Mouse (Mus musculus): ENCODE measurements at regions not wholly inside any gene's neighbourhood (a gene's known extent, or its start where the extent isn't known, plus 50 kb on each side); places are given as distances from the start of the nearest gene placed in this dataset.
A peak's percentile ranks its signal among the peaks of the same experiment; 100 is the strongest.

DNA sequence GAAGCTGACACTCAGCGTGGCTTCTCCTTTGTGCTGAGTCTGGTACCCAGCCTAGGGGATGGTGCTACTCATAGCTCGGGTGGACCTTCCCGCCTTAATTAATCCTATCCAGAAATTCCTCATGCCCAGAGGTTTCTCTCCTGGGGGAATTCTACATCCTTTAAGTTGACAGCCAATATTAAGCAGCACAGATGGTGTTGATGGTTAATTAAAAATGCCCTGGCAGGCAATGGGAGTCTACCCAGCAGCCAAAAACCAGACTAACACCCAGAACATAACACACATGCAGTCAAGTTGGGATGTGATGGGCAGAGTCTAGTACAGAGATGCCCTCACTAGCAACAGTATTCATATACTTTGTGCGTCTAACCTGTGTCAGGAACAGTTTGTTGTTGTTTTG is 169.9 kb downstream of the Zfp36l2 start:
- WGBS, result 81% methylated on average over 4 of the region's 4 CpGs
- no peak overlapping the region for H3K27ac ChIP-seq (ENCODE audit: low read depth)
- no peak for DNase-seq (ENCODE audit: low spot score)
- no peaks in the 10 kb centered on the region for H3K9me3 ChIP-seq (replicated peaks; ENCODE audit: control insufficient read depth, low read length)
- no peak for ATAC-seq (ENCODE audit: insufficient read depth, low read depth)
- TF ChIP-seq EP300 (IDR thresholded peaks at IDR 0.05; ENCODE audit: low read depth), result no peak
- no peak for TF ChIP-seq CTCF (IDR thresholded peaks at IDR 0.05; ENCODE audit: low read depth)
- no peak overlapping the region for H3K4me3 ChIP-seq (ENCODE audit: low read depth, low read length)
- H3K4me2 ChIP-seq (ENCODE audit: low read depth, low read length), result no peak overlapping the region
- H3K9ac ChIP-seq (replicated peaks; ENCODE audit: low read depth, low read length), result no peak overlapping the region
- no peaks in the 10 kb centered on the region for H3K27me3 ChIP-seq (ENCODE audit: control insufficient read depth, insufficient read depth, low read length)
- H3K36me3 ChIP-seq (replicated peaks; ENCODE audit: control insufficient read depth, insufficient read depth, low read length), result no peaks in the 10 kb centered on the region
- H3K4me1 ChIP-seq (ENCODE audit: control insufficient read depth, insufficient read depth), result peaks cover 18% of the 10 kb centered on the region

DNA sequence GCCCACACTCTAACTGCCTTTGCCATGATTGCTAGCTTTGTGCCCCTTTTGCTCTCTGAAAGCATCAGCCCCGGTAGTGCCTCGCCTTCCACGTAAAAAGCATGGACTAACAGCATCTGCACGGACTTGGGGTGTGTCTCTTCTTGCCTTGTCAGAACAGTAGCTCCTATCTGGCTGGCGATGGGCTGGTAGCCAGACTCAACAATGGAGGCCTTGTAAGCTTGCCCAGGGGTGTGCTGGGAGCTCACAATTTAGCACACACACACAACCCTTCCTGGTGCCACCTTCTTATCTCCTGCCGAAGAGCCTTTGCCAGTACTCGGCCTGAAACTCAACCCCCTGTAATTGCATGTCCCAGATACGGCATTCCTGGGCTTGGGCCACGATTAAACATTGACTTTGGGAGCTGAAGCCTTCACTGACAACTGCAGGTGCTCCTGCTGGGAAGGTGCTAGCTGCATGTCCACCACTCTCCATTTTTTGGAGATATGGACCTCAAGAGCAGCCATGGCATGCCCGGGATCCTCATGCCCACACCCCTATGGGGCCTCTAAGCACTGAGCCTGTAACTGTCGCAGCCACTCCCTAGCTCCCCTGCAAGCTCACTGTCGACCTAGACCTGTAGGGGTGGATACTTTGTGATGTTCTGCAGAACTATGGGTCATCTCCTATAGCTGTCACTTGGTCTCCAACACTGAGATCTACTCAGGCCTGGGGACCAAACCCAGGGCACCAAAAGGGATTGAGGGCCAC is 166.7 kb upstream of the Haao start:
- Histone ChIP-seq H3K4me3 (ENCODE audit: low read depth, low read length) (no peak overlapping the region), H3K4me2 (ENCODE audit: low read depth, low read length) (no peak overlapping the region), H3K9me3 (replicated peaks; ENCODE audit: control insufficient read depth, low read length) (no peaks in the 10 kb centered on the region), H3K9ac (replicated peaks; ENCODE audit: low read depth, low read length) (no peak overlapping the region), H3K36me3 (replicated peaks; ENCODE audit: control insufficient read depth, insufficient read depth, low read length) (no peaks in the 10 kb centered on the region), H3K27ac (ENCODE audit: low read depth) (no peak overlapping the region), H3K4me1 (ENCODE audit: control insufficient read depth, insufficient read depth) (peaks cover 18% of the 10 kb centered on the region), H3K27me3 (ENCODE audit: control insufficient read depth, insufficient read depth, low read length) (no peaks in the 10 kb centered on the region)
- 46% methylated on average over 12 of the region's 12 CpGs for WGBS
- no peak for TF ChIP-seq EP300 (IDR thresholded peaks at IDR 0.05; ENCODE audit: low read depth)
- no peak for TF ChIP-seq CTCF (IDR thresholded peaks at IDR 0.05; ENCODE audit: low read depth)
- ATAC-seq (ENCODE audit: insufficient read depth, low read depth) (peak; percentile 58), DNase-seq (ENCODE audit: low spot score) (no peak)

DNA sequence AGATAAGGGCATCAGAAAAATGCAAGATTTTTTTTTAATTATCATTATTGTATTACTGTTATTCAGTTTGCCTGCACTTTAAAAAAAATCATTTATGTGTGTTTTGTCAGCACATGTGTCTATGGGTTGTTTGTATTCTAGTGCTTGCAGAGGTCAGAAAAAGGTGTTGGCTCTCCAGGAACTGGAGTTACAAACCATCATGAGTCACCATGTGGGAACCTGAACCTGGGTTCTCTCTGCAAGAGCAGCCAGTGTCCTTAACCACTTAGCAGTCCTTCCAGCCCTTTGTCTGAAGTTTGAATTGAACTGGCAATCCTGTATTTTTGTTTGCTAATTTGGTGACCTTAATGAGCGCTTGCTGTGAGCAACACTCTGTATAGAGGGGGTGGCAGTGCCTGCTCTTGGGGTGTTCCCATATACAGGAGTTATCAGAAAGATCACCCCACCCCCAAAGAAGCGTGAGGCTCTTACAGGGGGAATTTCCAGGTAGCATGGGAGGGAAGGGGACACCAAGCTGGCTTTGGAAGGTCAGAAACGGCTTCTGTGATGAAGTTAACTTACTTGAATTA is 162.8 kb upstream of the Haao start:
- H3K9ac ChIP-seq (replicated peaks; ENCODE audit: low read depth, low read length), result no peak overlapping the region
- 78% methylated on average over 3 of the region's 3 CpGs for WGBS
- H3K36me3 ChIP-seq (replicated peaks; ENCODE audit: control insufficient read depth, insufficient read depth, low read length), result no peaks in the 10 kb centered on the region
- peaks cover 11% of the 10 kb centered on the region; the same call in 1 of the 2 replicates for H3K4me1 ChIP-seq (ENCODE audit: control insufficient read depth, insufficient read depth)
- no peaks in the 10 kb centered on the region for H3K9me3 ChIP-seq (replicated peaks; ENCODE audit: control insufficient read depth, low read length)
- H3K27ac ChIP-seq (ENCODE audit: low read depth), result no peak overlapping the region
- DNase-seq (ENCODE audit: low spot score) (no peak), ATAC-seq (ENCODE audit: insufficient read depth, low read depth) (no peak)
- no peak for TF ChIP-seq EP300 (IDR thresholded peaks at IDR 0.05; ENCODE audit: low read depth)
- no peak for TF ChIP-seq CTCF (IDR thresholded peaks at IDR 0.05; ENCODE audit: low read depth)
- no peak overlapping the region for H3K4me2 ChIP-seq (ENCODE audit: low read depth, low read length)
- H3K27me3 ChIP-seq (ENCODE audit: control insufficient read depth, insufficient read depth, low read length), result no peaks in the 10 kb centered on the region
- H3K4me3 ChIP-seq (ENCODE audit: low read depth, low read length), result no peak overlapping the region

- ATAC-seq (ENCODE audit: insufficient read depth, low read depth) (no peak), DNase-seq (ENCODE audit: low spot score) (no peak)
- TF ChIP-seq EP300 (IDR thresholded peaks at IDR 0.05; ENCODE audit: low read depth), result no peak
- TF ChIP-seq CTCF (IDR thresholded peaks at IDR 0.05; ENCODE audit: low read depth), result no peak
- Histone ChIP-seq H3K4me3 (ENCODE audit: low read depth, low read length) (no peak overlapping the region), H3K9me3 (replicated peaks; ENCODE audit: control insufficient read depth, low read length) (no peaks in the 10 kb centered on the region), H3K36me3 (replicated peaks; ENCODE audit: control insufficient read depth, insufficient read depth, low read length) (no peaks in the 10 kb centered on the region), H3K27ac (ENCODE audit: low read depth) (no peak overlapping the region), H3K9ac (replicated peaks; ENCODE audit: low read depth, low read length) (no peak overlapping the region), H3K4me2 (ENCODE audit: low read depth, low read length) (no peak overlapping the region), H3K27me3 (ENCODE audit: control insufficient read depth, insufficient read depth, low read length) (no peaks in the 10 kb centered on the region), H3K4me1 (ENCODE audit: control insufficient read depth, insufficient read depth) (peaks cover 9% of the 10 kb centered on the region; the same call in 1 of the 2 replicates)
- 68% methylated on average over 7 of the region's 7 CpGs for WGBS
Measured at GRCm38 (mm10) chr17:84009966-84010365, 162.2 kb upstream of the Haao start.

GRCm38 (mm10) chr17:84009194-84009593 is 161.4 kb upstream of the Haao start:
- no peak overlapping the region for H3K4me3 ChIP-seq (ENCODE audit: low read depth, low read length)
- ATAC-seq (ENCODE audit: insufficient read depth, low read depth), result no peak
- WGBS, result 84% methylated on average over 8 of the region's 8 CpGs

More at GRCm38 (mm10) chr17:84009194-84009593, 161.4 kb upstream of the Haao start:
- TF ChIP-seq CTCF (IDR thresholded peaks at IDR 0.05; ENCODE audit: low read depth) (no peak), EP300 (IDR thresholded peaks at IDR 0.05; ENCODE audit: low read depth) (no peak)
- no peak overlapping the region for H3K4me2 ChIP-seq (ENCODE audit: low read depth, low read length)
- H3K9me3 ChIP-seq (replicated peaks; ENCODE audit: control insufficient read depth, low read length), result no peaks in the 10 kb centered on the region
- no peak overlapping the region for H3K9ac ChIP-seq (replicated peaks; ENCODE audit: low read depth, low read length)
- H3K27ac ChIP-seq (ENCODE audit: low read depth), result peak overlapping the region; percentile 15; the same call in 1 of the 2 replicates
- H3K36me3 ChIP-seq (replicated peaks; ENCODE audit: control insufficient read depth, insufficient read depth, low read length), result no peaks in the 10 kb centered on the region
- H3K4me1 ChIP-seq (ENCODE audit: control insufficient read depth, insufficient read depth), result peaks cover 3% of the 10 kb centered on the region; the same call in 1 of the 2 replicates
- no peak for DNase-seq (ENCODE audit: low spot score)
- no peaks in the 10 kb centered on the region for H3K27me3 ChIP-seq (ENCODE audit: control insufficient read depth, insufficient read depth, low read length)
